8 mouse cellular contexts compared by ENCODE assay signal in the genomic region with DNA sequence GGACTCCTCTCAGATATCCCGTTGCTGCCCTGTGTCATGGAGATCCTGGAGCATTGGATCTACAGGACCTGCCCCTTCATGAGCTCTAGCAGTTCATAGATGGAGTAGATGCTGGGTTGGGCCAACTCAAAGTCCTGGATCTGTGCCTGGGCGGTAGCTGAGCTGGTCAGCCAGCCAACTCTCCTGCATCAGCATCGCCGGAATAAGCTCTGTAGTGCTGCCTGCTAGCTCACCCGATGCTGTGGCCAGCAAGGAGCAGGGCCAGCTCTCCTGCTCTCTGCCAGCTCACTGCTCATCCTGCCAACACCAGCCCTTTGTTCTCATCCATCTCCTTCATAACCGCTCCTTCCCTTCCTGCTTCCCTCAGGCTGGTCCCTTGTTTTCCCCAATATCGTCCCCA. TPM values are rescaled to one million over a fixed set of nuclear protein-coding genes. Genes with fewer than 3 reads are reported as not detected.
DNase-seq lines count a peak whose midpoint lies in the region; ATAC-seq lines count a peak whose summit lies in the region.

No protein-coding gene starts in this region.

- peak; percentile 29 for DNase-seq in forebrain, embryonic 14.5 days (ENCODE audit: low spot score)
- DNase-seq in Muller cell, postnatal 12 days (ENCODE audit: inconsistent ontology term): peak; percentile 85
- DNase-seq in gastrocnemius, adult 18-20 months (ENCODE audit: low spot score): peak; percentile 63
- peak; percentile 28 for DNase-seq in left cerebral cortex, adult 11 months (ENCODE audit: low spot score)
- peak; percentile 15 to 33 for DNase-seq in right cerebral cortex, postnatal 36 days (ENCODE audit: low spot score in 2 of 2)
- no peak for DNase-seq in T-cell, adult 2 months (ENCODE audit: low spot score)
- no peak for DNase-seq in urinary bladder, postnatal 25 days (ENCODE audit: low spot score)

- no peak overlapping the region for H3K27ac ChIP-seq in forebrain, embryonic 14.5 days (ENCODE audit: low read depth, low read length)
- no peak overlapping the region for H3K27ac ChIP-seq in forebrain, embryonic 13.5 days

- H3K4me1 ChIP-seq in forebrain, embryonic 14.5 days (ENCODE audit: control insufficient read depth, insufficient read depth, low read length): no peaks in the 10 kb centered on the region
- no peaks in the 10 kb centered on the region for H3K4me1 ChIP-seq in forebrain, embryonic 13.5 days

- WGBS in forebrain, embryonic 14.5 days: 77% methylated on average over 7 of the region's 7 CpGs
- WGBS in forebrain, embryonic 13.5 days: 83% methylated on average over 7 of the region's 7 CpGs

- H3K4me2 ChIP-seq in forebrain, embryonic 14.5 days (ENCODE audit: low read length): no peak overlapping the region
- no peak overlapping the region for H3K4me2 ChIP-seq in forebrain, embryonic 13.5 days

- no peaks in the 10 kb centered on the region for H3K27me3 ChIP-seq in forebrain, embryonic 14.5 days (replicated peaks; ENCODE audit: control insufficient read depth, insufficient read depth, low read length)
- no peaks in the 10 kb centered on the region for H3K27me3 ChIP-seq in forebrain, embryonic 13.5 days

- H3K9me3 ChIP-seq in forebrain, embryonic 14.5 days (replicated peaks; ENCODE audit: control insufficient read depth, low read length): no peaks in the 10 kb centered on the region
- no peaks in the 10 kb centered on the region for H3K9me3 ChIP-seq in forebrain, embryonic 13.5 days (replicated peaks)

- no peak overlapping the region for H3K9ac ChIP-seq in forebrain, embryonic 14.5 days (ENCODE audit: low read length)
- H3K9ac ChIP-seq in forebrain, embryonic 13.5 days: no peak overlapping the region

- H3K4me3 ChIP-seq in forebrain, embryonic 14.5 days (ENCODE audit: low read depth, low read length): no peak overlapping the region
- H3K4me3 ChIP-seq in forebrain, embryonic 13.5 days: no peak overlapping the region

- no peaks in the 10 kb centered on the region for H3K36me3 ChIP-seq in forebrain, embryonic 14.5 days (ENCODE audit: control insufficient read depth, insufficient read depth, low read length)
- no peaks in the 10 kb centered on the region for H3K36me3 ChIP-seq in forebrain, embryonic 13.5 days (ENCODE audit: poor library complexity, severe bottlenecking)

- peak; percentile 46; the same call in 1 of the 2 replicates for ATAC-seq in forebrain, embryonic 14.5 days
- no peak for ATAC-seq in forebrain, embryonic 13.5 days

RNA-seq across cellular contexts. Expression of a gene that starts 51.4 kb away (rescaled TPM):
- 54.6 and 57.7 TPM in 2 replicates for polyA plus RNA-seq in forebrain, embryonic 14.5 days (2014; fragmentation: Nextera tagmentation; extraction: Ambion mirVana)
- polyA plus RNA-seq in forebrain, embryonic 13.5 days (2015; fragmentation: Nextera tagmentation; extraction: Ambion mirVana): 49.1 and 52.6 TPM in 2 replicates
- 10 to 100 TPM; 15.1 to 18.7 TPM for total RNA-seq in gastrocnemius, adult 18-20 months (2021)

Comparison
In these comparisons a context has a peak if more than half of its experiments do, and no peak if none do; other contexts are left out.
1. DNase-seq: peak in forebrain, embryonic 14.5 days (single experiment), Muller cell, postnatal 12 days (single experiment), gastrocnemius, adult 18-20 months (single experiment), left cerebral cortex, adult 11 months (single experiment) and right cerebral cortex, postnatal 36 days (2 of 2); none in T-cell, adult 2 months (single experiment) and urinary bladder, postnatal 25 days (single experiment).